Mouse (Mus musculus): ENCODE results near the gene Dgkk.
"Not testable (repeated sequence)": the region's sequence is repeated elsewhere in the genome, so short reads cannot be mapped to it uniquely, and the experiment has no call there.

Dgkk gene

GRCm38 (mm10) chrX:6779006-6779405, at the start of gene Dgkk:
Gene Dgkk (plus strand): TSS chrX:6779306.
- not testable (repeated sequence) for DNase-seq

DNA sequence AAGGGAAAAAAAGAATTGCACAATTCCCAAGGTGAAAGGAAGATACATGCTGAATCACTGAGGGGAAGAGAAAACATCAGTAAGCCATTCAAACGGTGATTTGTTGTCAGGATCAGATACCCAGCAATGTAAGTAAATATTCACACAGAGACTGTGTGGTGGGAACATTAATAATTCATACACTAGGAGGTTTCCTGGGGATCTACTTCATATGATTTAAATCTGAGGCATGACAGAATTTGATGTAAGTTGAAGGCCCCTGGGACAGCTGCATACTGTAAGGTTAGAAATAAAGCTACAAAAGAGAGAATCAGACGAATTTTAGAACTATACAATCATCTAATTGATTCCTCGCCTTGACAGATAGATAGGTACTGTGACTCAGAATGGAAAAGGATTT, 45.1 kb upstream of the Dgkk start:
- DNase-seq = no peak

- DNase-seq = no peak
These were observed 28.4 kb upstream of the Dgkk start for GRCm38 (mm10) chrX:6750714-6751113.

DNA sequence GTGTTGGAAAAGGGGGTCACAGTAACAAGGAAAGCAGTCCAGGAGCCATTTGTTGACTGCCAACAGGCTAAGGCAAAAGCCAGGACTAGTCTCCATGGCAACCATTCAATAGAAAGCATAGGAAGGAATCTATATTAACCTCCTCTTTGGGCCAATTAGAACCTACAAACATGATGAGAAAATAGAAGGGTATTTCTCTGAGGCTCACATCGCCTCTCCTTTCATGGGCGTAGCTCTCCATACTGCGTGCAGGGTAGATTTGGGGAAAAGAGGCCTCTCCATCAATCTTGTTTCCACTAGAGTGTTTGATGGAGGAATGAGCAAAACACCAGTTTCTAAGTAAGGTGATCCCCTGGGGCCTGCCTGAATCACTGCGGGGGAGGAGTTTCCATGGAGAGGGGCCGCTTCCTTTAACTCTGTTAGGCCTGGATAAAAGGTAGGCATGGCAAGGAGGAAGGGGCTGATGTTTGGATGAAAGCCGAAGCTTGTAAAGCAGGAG, 27.5 kb upstream of the Dgkk start:
- no peak for DNase-seq

DNA sequence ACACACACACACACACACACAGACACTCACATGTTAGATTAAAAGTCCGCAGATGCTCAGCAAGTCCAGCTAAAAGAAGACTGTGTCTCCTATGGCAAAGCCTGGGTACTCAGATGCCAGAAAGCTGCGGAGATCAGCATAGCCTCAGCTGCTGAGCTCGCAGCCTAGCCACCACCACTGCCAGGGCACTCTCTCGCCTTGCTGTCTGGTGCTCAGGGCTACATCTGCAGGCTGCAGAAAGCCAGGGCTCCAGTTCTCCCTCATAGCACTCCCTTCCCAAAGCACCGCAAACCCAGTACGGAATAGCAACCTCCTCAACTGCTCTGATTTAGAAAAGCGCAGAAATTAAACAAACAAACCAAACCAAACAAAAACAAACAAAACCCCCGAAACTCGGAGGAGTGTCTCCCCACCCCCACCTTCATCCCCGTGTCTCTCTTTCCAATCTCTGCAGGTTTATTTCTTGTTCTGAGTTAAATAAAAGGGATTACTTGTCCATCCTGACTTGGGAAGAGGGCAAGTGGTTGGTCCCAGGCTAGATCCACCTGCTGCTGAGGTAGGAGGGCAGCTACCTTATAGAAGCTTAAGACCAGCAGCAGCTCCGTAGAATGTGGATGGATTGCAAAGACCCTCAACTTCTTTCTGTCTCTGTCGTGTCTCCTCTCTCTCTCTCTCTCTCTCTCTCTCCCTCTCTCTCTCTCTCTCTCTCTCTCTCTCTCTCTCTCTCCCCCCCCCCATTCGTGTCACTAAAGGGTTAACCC, 1.4 kb upstream of the Dgkk start:
- DNase-seq = no peak

DNA sequence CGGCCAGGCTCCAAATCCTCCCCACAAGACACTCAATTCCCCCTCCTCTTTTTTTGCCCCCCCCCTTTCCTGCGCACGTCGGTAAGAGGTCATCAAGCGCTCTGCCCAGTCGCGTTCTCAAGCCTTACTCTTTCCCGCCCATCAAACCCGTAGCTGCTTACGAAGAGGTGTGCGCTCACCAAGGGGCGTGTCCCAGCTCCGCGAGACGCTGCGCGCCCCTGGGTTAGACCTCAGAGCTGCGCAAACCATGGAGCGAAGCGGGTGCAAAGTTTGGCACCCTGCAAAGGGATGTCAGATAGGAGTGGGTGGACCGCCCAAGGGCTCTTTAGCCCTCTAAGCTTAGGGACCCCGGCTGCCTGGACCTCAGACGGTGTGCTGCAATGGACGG, 862 bp upstream of the Dgkk start:
- DNase-seq = no peak

- DNase-seq = no peak
These were observed 948 bp downstream of the Dgkk start for GRCm38 (mm10) chrX:6779969-6780539.

DNA sequence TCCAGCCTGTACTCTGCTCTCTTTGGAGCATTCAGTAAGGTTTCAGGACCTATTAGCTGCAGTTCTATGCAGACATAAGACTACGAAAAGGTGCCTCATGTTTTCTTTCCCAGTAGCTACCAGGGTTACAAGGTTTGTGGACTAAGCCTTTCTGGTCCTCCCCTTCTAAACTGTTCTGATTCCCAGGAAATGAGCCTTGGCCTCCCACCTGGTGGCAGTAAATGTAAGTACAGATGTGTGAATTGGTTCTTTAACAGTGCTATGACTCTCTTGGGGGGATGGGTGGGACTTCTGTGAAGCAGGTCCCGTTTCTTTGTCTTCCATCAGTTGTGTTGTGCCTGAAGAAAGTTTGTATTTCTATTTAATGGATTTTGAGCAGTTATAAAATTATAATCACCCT, 53.4 kb downstream of the Dgkk start:
- no peak for DNase-seq

DNA sequence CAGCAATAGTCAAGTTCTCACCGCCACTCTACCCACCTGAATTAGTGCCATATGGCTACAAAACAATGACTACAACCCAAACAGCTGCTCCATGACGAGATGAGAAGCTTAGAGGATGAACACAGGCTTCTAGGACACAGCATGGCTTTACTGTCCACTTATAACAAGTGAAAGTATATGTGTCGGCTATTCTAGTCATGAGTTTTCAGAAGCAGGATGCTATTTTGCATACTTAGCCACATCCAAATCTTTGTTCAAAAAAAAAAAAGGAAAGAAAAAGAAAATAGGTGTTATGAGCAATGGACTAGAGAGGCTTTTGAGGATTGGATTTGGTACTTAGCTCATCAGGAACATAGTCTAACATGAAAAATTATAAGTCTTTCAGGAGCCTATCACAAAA, 74.4 kb downstream of the Dgkk start:
- DNase-seq = no peak

DNA sequence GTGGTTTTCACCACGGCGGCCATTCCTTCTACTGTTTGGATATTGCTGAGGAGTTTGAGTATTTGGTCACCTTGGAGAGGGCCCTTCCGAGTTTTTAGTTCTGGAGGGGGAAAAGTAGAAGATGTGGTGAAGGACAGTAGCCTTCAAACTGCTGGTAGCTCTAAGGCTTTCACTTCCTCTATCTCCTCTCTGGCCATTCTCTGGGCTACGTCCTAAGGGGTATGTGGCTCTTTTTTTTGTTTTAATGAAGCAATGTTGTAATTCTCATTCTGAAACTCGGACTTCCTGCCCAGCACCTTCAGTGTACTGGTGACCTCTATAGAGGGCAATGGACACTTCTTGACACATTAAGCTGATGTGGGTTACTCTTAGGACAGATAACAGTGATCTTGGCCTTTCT, 75.0 kb downstream of the Dgkk start:
- no peak for DNase-seq

DNA sequence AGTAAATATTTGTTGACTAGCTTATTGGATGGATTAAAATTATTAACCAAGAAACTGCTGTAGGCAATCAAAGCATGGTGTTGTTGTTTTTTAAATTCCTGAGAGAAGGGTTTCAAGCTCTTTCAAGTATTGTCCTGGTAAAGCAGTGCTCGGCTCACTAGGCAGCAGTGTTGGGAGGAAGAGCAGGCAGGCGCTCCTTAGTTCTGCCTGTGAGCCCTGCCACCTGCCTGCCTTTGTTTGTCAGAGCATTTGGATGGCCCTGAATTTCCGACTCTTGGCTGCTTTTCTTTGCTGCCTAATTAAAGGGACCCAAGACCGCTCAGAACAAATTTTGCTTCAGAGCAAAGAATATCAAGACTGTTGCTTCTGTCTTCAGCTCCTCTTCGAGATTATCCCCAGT, 114.8 kb downstream of the Dgkk start:
- DNase-seq = no peak

GRCm38 (mm10) chrX:6911047-6911446, 131.9 kb downstream of the Dgkk start:
- no peak for DNase-seq

DNA sequence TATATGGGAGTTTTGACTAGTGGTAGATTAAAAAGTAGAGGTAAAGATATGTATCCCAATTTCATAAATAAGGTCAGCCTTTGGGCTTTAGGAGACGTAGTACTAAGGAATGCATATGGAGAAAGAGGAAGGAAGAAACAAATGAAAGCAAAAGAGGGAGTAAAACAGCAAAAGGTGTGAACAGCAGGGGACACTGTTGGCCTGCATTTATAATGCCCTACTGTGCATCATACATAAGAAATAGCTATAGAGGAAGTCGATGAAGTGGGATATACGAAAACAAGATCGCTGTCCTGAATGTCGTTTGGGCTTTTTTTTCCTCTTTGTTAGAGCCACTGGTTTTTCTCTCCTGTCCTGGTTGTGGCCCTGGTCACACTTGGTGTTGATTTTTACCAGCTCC, 143.1 kb downstream of the Dgkk start:
- DNase-seq = no peak

GRCm38 (mm10) chrX:6926224-6926623, 147.1 kb downstream of the Dgkk start:
- DNase-seq = no peak

- DNase-seq = no peak
These were observed 189.5 kb downstream of the Dgkk start for GRCm38 (mm10) chrX:6968598-6968997.

DNA sequence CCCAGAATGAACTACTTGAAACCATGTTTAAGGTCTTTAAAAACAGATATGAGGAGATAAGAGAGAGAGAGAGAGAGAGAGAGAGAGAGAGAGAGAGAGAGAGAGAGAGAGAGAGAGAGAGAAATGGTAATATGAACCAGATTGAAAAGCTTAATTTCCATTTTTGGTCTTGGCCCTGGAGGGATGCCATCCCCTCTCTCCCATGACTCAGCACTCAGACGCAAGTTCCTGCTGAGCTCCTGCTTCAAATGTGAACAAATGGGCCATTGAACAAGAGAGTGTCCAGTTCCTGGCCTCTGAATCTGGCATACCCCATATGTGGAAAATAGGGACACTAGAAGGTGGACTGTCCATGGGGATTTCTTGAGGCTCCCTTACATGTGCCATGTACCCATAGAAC, 192.8 kb downstream of the Dgkk start:
- DNase-seq = no peak

DNA sequence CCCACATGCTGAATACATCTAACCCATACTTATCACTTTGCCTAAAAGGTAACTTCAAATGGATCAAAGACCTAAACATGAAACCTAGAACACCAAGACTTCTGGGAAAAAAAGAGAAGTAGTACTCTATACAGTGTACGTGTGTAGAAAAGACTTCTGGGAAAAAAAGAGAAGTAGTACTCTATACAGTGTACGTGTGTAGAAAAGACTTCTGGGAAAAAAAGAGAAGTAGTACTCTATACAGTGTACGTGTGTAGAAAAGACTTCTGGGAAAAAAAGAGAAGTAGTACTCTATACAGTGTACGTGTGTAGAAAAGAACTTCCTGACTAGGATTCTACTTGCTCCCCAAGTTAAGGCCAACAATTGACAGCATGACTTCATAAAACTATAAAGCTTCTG, 204.8 kb downstream of the Dgkk start:
- DNase-seq = not testable (repeated sequence)
